Mouse (Mus musculus) ES-E14 (cell line): ENCODE results near the gene Rnf185.

ENCODE experiments used
- CHD2 ChIP-seq: IDR thresholded peaks from 2 replicates; pipeline ENCODE4 v1.6.1; 2014; ENCODE audit warnings: mild to moderate bottlenecking, low read depth, low read length, inconsistent platforms
- HCFC1 ChIP-seq: IDR thresholded peaks from 2 replicates; pipeline ENCODE4 v1.6.1; 2012; ENCODE audit warnings: low read length, inconsistent platforms, borderline replicate concordance; ENCODE audit not compliant: insufficient read depth
- ZC3H11A ChIP-seq: IDR thresholded peaks from 2 replicates; pipeline ENCODE4 v1.6.1; 2012; ENCODE audit warnings: low read depth, mild to moderate bottlenecking, inconsistent platforms, low read length, borderline replicate concordance

- TF ChIP-seq ZC3H11A (no peak), CHD2 (no peak), HCFC1 (no peak)
Measured at GRCm38 (mm10) chr11:3471448-3471850, 19.3 kb upstream of the Rnf185 start.
